Mouse (Mus musculus): ENCODE data around the gene Ganab.
"Not testable (repeated sequence)": the region's sequence is repeated elsewhere in the genome, so short reads cannot be mapped to it uniquely, and the experiment has no call there.

The Ganab gene

GRCm38 (mm10) chr19:8888511-8889385 is 9.1 kb upstream of the Ganab start, which contains the start of the genes 1810009A15Rik and Gm49416:
Gene 1810009A15Rik (plus strand): TSS chr19:8888853.
Gene Gm49416 (plus strand): TSS chr19:8888926.
- peak; percentile 88 to 89 for DNase-seq (ENCODE audit: low read depth in 1 of 2, low spot score in 2 of 2)

GRCm38 (mm10) chr19:8892829-8893766 is 4.8 kb upstream of the Ganab start, which contains the start of gene Ints5:
Gene Ints5 (plus strand): TSS chr19:8893005.
- peak; percentile 50 to 70 for DNase-seq (ENCODE audit: low read depth in 1 of 2, low spot score in 2 of 2)

DNA sequence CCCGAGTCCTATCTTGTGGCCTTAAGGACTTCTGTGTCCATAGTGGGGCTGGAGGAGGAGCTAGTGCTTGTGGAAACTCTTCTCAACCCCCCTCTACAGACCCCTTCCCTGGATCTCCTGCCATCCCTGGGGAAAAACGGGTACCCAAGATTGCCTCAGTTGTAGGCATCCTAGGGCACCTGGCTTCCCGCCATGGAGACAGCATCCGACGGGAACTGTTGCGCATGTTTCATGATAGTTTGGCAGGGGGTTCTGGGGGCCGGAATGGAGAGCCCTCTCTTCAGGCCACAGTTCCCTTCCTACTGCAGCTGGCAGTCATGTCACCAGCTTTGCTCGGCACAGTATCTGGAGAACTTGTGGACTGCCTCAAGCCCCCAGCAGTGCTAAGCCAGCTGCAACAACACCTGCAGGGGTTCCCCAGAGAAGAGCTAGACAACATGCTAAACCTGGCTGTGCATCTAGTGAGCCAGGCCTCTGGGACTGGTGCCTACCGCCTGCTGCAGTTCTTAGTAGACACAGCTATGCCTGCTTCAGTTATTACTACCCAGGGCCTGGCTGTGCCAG is 2.4 kb upstream of the Ganab start:
- DNase-seq (ENCODE audit: low read depth in 1 of 2, low spot score in 2 of 2): no peak

DNA sequence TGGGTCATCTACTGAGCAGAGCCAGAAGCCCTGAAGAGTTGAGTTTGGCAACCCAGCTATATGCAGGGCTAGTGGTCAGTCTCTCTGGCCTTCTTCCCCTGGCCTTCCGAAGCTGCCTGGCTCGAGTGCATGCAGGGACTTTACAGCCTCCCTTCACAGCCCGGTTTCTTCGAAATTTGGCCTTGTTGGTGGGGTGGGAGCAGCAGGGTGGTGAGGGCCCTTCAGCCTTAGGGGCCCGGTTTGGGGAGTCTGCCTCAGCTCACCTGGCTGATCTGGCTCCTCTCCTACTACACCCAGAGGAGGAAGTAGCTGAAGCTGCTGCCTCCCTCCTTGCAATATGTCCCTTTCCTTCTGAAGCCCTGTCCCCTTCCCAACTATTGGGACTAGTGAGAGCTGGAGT is 1.6 kb upstream of the Ganab start:
- DNase-seq (ENCODE audit: low read depth in 1 of 2, low spot score in 2 of 2): not testable (repeated sequence)

DNA sequence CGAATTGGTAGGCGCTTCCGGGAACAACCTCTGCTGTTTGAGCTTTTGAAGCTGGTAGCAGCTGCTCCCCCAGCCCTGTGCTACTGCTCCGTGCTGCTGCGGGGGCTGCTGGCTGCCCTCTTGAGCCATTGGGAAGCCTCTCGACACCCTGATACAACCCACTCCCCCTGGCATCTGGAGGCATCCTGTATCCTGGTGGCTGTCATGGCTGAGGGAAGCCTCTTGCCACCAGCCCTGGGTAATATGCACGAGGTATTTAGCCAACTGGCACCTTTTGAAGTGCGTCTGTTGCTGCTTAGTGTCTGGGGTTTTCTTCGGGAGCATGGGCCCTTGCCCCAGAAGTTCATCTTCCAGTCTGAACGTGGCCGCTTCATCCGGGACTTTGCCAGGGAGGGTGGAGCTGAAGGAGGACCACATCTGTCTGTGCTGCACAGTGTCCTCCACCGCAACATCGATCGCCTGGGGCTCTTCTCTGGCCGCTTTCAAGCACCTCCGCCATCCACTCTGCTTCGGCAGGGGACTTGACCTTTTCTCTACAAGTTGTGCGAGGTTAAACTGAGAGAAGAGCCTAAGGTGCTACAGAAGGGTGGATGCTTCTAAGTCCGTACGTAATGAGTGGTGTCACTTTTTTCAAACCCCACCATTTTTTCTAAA is 533 bp upstream of the Ganab start:
- DNase-seq (ENCODE audit: low read depth in 1 of 2, low spot score in 2 of 2): not testable (repeated sequence)

DNA sequence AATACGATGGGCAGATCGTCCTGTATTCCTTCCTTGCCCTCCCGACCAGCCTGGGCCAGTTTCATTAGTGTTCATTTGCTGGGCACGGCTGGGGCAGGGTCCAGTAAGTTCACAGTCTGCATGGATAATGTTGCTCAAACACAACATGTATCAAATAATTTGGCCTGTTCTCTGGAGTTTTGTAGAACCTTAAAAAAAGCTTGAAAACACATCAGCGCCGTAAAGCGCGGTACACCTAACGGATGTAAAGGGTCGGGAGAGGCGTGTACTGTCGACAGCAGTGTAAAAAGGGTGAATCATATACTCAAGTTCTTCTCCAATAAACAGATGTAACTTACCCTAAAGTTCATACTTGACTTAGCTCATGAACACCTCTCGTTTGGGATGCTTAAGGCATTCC is 705 bp downstream of the Ganab start:
- DNase-seq (ENCODE audit: low read depth in 1 of 2, low spot score in 2 of 2): no peak

GRCm38 (mm10) chr19:8899079-8899478 is 1.2 kb downstream of the Ganab start:
- no peak for DNase-seq (ENCODE audit: low read depth in 1 of 2, low spot score in 2 of 2)

DNA sequence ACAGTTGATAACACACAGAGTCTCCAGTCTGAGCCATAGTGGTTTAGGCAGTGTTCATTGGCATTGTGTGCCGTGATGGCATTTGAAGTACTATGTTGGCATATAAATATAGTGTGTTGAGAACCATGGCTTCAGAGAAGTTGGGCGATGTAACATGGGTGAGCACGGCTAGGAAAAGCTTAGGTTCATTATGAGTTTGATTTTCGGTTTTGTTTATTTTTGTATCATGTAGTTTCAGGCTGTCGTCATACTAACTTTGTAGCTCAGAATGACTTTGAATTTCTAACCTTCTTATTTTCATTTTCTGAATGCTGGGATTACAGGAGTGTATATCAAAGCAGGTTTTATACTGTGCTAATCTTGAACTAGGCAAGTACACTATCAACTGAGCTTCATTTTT is 5.5 kb downstream of the Ganab start:
- DNase-seq (ENCODE audit: low read depth in 1 of 2, low spot score in 2 of 2): no peak

GRCm38 (mm10) chr19:8908531-8908930 is 10.7 kb downstream of the Ganab start:
- DNase-seq (ENCODE audit: low read depth in 1 of 2, low spot score in 2 of 2): no peak

DNA sequence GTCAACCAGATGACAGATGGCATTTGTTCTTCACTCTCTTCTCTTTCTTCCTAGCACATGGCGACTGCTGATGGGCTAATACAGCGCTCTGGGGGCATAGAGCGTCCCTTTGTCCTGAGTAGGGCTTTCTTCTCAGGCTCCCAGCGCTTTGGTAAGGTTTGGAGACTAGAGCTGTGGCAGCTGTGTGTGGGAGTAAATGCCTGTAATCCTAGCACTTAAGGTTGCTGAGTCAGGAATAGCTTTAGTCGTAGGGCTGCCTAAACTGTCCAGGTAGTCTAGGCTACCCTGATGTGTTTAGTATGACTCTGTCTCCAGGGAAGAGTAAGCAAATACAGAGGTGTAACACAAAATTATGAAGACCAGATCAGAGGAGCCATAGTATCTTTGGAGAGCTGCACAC is 13.9 kb downstream of the Ganab start:
- no peak for DNase-seq (ENCODE audit: low read depth in 1 of 2, low spot score in 2 of 2)

DNA sequence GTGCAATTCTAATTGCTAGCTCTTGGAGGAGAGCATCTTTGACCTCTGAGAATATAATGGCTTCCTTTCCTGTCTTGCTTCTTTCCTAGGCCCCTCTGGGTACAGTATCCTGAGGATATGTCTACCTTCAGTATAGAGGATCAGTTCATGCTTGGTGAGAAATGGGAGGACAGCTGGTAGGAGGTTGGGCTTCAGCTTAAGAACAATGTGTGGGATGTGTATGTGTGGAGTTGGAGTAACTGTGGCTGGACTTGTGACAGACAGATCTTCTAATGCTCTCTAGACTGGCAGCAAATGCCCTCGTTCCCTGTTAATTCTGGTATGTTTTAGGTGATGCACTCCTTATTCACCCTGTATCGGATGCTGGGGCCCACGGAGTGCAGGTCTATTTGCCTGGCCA is 16.3 kb downstream of the Ganab start:
- no peak for DNase-seq (ENCODE audit: low read depth in 1 of 2, low spot score in 2 of 2)

DNA sequence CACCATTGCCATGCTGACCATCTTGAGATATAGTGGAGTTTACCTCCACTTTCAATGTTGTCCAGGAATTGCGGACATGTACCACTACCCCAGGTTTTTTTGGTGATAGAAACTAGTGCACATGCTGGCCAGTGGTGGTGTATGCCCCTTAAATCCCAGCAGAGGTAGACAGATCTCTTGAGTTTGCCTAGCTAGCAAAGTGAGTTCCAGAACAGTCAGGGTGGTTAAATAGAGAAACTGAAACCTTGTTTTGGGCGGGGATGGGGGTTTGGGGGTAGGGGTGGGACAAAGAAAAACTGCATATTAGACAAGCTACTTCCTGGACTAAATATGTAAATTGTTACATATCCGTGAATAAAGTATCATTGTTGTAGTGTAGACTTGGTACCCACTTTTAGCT is 21.1 kb downstream of the Ganab start:
- no peak for DNase-seq (ENCODE audit: low read depth in 1 of 2, low spot score in 2 of 2)

DNA sequence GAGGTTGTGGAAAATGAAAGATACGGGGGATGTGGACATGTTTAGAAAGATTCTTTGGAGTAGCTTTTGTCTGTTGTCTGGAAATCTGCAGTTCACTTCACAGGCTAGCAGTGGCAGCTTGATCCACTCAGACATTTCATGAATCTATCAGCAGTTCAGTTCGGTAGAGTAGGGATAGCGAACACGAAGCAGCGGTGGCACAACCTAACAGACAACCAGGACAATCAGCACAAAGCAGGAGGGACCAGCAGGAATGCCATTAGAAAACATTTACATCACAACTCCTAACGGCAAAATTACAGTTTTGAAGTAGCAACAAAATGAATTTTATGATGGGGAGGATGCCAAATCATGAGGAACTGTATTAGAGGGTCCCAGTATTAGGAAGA is 21.8 kb downstream of the Ganab start:
- DNase-seq (ENCODE audit: low read depth in 1 of 2, low spot score in 2 of 2): no peak

- peak; percentile 68 to 81 for DNase-seq (ENCODE audit: low read depth in 1 of 2, low spot score in 2 of 2)
Measured at GRCm38 (mm10) chr19:8920073-8920736, 22.3 kb downstream of the Ganab start, which contains the start of gene B3gat3. Gene B3gat3 (plus strand): TSS chr19:8920374.

GRCm38 (mm10) chr19:8920836-8921291 is 23.0 kb downstream of the Ganab start:
- no peak for DNase-seq (ENCODE audit: low read depth in 1 of 2, low spot score in 2 of 2)

DNA sequence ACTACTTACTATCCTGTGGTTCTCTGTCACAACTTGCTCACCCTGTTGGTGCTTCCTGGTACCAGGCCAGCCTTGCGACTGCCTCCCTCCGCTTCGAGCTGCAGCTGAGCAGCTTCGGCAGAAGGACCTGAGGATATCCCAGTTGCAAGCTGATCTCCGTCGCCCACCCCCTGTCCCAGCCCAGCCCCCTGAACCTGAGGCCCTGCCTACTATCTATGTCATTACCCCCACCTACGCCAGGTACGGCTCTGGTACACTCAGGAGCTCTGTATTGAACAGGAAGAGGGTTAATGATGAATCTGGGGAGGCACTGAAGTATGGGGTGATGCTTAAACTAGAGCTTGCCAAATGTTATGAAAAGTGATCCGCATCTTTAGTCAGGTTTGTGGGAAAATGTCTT is 23.9 kb downstream of the Ganab start:
- no peak for DNase-seq (ENCODE audit: low read depth in 1 of 2, low spot score in 2 of 2)

GRCm38 (mm10) chr19:8926766-8927165 is 28.9 kb downstream of the Ganab start:
- no peak for DNase-seq (ENCODE audit: low read depth in 1 of 2, low spot score in 2 of 2)

DNA sequence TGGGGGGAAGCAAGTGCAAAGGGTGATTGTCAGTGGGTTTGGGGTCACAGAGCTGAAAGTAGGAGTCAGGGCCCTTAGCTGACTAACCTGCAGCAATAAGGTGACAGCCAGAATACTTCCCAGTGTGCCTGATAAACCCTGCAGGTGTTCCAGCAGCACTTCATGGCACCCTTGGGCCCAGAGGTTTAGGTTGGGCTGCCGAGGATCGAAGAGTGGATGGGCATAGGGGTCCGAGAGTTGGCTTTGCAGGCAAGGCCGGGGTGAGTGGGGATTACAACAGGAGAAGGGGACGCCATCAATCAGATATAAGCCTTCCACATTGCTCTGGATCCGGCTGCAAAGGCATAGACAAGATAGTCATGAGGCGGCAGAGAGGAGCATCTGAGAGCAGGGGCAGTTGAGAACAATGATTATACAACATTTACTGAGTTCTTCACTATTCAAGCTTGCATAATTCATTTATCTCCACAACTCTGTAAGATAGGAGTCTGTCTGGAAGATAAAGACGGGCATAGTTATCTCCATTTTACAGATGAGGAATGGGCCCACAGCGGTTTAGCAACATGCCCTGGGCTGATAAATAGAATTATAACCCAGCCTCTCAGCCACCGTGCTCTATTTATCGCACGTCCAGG is 30.1 kb downstream of the Ganab start:
- no peak for DNase-seq (ENCODE audit: low read depth in 1 of 2, low spot score in 2 of 2)

DNA sequence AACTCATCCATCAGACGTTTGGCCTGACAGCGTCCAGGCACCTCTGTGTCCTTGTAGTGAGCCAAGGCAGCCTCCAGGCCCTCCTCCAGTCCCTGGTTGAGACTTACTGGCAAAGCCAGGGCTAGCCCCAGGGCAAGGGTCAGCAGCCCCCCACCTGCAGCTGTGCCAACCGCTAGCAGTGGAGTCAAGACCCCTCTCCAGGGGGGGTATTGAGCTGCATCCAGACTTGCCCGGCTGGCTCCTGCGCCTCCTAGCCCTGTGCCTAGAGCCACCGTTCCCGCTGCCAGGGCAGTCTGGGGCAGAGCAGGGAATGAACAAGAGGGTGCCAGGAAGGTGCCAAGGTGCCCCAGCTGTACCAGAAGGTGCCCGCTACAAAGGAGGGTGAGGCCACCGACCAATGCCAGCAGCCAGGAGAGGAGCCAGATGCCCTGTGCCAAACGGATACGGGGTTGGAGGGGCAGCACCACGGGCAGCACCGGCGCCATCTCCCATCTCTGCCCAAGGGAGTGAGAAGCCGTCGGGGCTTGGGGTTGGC is 30.9 kb downstream of the Ganab start:
- no peak for DNase-seq (ENCODE audit: low read depth in 1 of 2, low spot score in 2 of 2)
